Mouse (Mus musculus) C2C12 (cell line): ENCODE measurements around the gene March7.

Experiments
- CTCF ChIP-seq: IDR thresholded peaks from one replicate; pipeline ENCODE4 v1.5.1; 2011; ENCODE audit not compliant: control insufficient read depth, insufficient read depth, insufficient read length
- MAX ChIP-seq: IDR thresholded peaks from one replicate; pipeline ENCODE4 v1.6.1; 2011; ENCODE audit warnings: mild to moderate bottlenecking, control low read depth

- TF ChIP-seq MAX (no peak), CTCF (no peak)
Measured at GRCm38 (mm10) chr2:60278627-60279026, 68.9 kb downstream of the March7 start.
